Mouse (Mus musculus): ENCODE measurements around the gene Cxcl12. TPM values are rescaled to one million over a fixed set of nuclear protein-coding genes. Genes with fewer than 3 reads are reported as not detected.
A peak's percentile ranks its signal among the peaks of the same experiment; 100 is the strongest.

The Cxcl12 gene
- total RNA-seq, 2 experiments from 2014 or later: 41.5 to 50.2 TPM

DNA sequence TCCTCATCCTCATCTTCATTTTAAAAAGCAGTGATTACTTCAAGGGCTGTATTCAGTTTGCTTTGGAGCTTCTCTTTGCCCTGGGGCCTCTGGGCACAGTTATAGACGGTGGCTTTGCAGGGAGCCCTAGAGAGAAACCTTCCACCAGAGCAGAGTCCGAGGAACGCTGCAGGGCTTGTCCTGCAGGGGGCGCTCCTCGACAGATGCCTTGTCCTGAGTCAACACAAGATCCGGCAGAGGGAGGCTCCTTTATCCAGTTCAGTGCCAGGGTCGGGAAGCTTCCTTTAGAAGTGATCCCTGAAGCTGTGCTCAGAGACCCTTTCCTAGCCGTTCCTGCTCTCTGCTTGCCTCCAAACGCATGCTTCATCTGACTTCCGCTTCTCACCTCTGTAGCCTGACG is 5.5 kb downstream of the Cxcl12 start:
- DNase-seq (ENCODE audit: extremely low spot score in 1 of 2, low spot score in 1 of 2): peak; percentile 74 to 93

DNA sequence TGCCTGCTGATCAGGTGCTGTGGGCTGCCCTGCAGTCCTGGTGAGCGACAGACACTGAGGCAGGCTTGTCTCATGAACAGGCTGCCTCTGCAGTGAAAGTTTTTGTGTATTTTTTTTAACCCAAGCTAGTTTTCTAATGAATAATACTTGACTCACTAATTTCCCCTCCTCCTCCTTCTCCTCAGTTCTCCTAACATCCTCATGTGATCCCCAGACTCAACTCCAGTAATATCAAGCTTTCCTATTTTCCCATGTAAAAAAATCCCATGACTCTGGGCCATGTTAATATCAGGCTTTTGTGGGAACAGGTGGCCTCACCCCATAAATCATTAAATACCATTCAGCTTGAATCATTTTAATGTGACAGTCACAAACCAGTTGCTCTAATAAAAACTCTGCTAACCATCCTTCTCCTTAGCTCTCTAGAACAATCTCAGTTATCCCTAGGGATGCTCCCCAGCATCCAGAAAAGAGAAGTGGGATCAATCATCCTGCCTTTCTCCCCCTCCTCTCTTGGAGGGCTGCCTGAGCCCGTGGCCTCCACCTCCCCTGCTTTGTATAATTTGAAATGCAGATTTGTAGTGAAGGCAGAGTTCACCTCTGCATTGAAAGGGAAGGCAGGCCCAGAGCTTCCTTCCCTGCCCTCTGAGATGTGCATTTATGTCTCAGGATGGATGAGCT is 6.9 kb downstream of the Cxcl12 start:
- no peak for DNase-seq (ENCODE audit: extremely low spot score in 1 of 2, low spot score in 1 of 2)

DNA sequence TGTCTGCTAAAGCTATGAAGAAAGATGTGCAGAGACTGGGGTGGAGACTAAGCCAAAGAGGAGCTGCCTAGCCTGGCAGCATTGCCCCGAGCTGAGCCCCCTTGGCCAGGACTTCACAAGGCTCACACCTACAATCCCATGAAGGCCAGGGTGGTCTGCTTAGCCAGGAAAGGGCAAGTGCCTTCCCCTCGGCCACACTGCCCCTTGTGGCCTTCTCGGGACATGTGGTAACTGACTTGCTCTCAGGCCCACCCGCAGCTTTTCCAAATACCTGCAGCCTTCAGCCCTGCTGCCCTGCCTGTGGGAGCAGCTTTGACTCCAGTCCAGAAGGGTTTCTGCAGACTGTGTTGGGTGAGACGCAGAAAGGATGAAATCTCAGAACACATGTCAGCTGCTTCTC is 8.1 kb downstream of the Cxcl12 start:
- DNase-seq (ENCODE audit: extremely low spot score in 1 of 2, low spot score in 1 of 2): no peak

DNA sequence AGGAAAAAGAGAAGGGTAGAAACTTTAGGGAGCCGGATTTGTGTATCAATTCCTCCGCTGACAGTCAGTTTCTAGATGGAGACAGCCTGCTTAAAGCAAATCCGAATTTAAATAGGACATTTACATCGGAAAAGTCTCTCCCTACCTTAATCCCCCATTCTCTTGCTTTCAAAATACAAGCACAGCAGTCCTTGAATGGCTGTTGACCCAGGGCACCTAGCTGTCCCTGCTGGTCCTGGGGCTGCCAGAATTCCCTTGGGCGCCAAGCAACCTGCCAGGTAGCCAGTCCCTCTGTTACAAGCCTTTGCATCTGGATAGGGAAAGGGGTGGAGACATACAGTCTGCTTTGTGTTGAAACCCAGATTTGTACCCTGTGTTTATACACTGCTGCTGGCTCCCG is 12.0 kb downstream of the Cxcl12 start:
- no peak for DNase-seq (ENCODE audit: extremely low spot score in 1 of 2, low spot score in 1 of 2)

DNA sequence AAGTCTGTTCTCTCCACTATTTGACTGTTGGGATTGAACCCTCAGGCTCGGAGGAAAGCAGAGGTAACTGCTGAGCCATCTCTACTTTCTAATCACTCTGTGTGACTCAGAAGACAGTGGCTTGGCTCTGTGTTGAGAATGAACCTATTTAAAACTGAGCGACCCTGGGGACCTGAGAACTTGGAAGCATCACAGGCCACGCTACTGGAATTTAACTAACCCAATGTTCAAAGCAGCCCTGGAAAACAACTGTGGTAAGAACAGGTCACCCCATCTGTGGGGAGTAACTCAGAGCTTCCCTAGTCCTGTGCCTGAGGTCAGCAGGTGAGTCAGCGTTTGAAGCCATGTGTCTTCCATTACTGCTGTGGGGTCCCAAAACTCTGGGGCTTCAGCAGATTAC is 17.0 kb downstream of the Cxcl12 start:
- DNase-seq (ENCODE audit: extremely low spot score in 1 of 2, low spot score in 1 of 2): no peak

DNA sequence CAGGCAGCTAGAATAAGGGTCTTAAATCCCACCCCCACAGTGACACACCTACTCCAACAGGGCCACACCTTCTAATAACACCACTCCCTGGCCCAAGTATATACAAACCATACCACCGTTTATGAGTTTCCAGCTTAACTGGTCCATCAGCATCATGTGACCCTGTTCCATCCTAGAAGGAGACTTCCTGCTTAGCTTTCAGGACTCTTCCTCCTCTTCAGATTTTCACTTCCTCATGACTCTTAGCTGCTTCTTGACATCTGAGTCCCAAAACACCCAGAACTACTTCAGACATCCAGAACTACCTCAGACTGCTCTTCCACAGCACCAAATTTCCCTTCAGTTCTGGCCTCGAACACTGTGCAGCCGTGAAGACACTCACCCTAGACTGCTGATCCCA is 22.1 kb downstream of the Cxcl12 start:
- DNase-seq (ENCODE audit: extremely low spot score in 1 of 2, low spot score in 1 of 2): no peak

DNA sequence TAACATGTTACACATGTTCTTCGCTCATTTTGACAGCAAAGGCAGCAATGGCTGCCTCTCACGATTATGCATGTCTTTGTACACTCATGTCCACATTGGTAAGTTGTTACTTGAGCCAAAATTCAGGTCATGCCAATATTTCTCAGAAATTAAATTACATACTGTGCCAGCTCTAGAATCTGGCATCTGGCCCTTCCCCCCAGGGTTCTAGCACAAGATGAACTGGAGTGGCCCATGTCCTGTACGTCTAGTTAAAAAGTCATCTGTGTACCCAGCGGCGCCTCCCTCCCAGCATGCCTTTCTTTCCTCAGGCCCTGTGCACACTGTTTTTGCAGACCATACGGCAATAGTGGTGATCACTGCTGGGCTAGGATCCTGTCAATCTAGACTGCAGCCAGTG is 23.4 kb downstream of the Cxcl12 start:
- no peak for DNase-seq (ENCODE audit: extremely low spot score in 1 of 2, low spot score in 1 of 2)

DNA sequence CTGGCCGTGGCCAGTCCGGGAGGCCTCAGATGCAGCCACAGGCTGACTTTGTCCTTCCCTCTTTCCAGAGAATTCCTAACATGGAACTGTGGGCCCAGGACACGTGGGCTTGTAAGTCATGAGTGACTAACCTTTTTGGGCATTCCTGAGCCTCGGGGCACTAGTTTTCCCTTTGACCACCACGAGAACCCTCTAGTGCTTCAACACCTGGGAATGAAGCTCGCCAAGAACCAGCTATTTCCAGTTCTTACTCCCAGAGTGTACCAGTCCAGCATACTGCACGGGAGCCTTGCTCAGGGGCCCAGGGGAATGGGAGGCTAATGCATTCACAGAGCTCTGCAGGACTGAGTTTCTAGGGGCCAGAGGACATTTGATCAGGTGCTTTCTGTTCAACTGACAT is 24.3 kb downstream of the Cxcl12 start:
- DNase-seq (ENCODE audit: extremely low spot score in 1 of 2, low spot score in 1 of 2): no peak

DNA sequence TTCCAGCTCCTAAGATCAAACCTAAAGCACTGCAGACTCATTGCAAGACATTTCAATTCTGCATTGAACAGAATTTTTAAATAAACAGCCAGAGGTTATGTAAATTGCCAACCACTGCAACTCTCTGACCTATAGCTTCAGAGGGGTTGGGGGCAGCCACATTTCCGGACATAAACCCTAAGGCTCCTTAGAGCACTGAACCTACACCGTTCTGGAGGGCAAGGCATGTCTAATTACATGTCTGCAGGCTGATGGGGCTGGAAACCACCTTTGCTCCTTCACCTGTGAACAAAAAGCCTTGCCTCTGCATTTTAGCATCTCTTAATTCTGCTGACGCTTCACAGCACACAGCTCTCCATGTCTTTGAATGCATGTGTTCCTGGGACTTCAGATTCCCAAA is 26.9 kb downstream of the Cxcl12 start:
- DNase-seq (ENCODE audit: extremely low spot score in 1 of 2, low spot score in 1 of 2): no peak

DNA sequence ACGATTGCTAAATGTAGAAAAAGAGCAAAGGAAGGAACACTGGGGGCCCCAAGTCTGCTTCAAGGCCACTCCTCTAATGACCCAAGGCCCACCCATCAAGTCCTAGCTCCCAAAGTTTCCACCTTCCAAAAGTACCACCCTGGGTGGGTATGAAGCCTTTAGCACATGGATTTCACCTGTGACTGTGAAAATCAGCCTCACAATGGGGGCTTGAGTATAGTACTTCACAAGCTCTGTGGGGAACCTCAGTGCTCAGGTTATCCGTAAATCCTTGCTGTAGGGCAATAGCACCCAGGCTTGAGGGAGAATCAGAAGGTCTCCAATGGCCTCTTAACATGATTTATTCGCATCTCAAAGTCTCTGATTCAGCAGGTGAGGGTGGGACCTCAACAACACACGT is 30.5 kb downstream of the Cxcl12 start:
- DNase-seq (ENCODE audit: extremely low spot score in 1 of 2, low spot score in 1 of 2): no peak

DNA sequence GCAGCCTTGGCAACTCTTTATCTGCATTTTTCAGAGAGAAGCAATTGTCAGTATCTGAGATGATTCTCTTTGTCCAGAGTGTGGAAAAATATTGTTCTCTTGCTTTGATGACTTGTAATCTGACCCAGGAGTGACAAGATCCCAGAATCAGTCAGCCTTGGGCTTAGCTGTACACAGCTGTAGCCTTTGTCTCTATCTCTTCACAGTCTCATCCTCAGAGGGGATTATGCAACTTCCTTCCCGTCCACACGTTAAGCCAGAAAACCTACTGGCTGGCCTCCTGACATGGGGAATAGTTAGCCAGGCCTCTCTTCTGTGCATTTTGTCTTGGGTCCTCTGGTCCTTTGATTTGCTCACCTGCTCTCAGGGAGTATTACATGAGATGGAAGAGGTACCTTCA is 31.4 kb downstream of the Cxcl12 start:
- DNase-seq (ENCODE audit: extremely low spot score in 1 of 2, low spot score in 1 of 2): no peak

DNA sequence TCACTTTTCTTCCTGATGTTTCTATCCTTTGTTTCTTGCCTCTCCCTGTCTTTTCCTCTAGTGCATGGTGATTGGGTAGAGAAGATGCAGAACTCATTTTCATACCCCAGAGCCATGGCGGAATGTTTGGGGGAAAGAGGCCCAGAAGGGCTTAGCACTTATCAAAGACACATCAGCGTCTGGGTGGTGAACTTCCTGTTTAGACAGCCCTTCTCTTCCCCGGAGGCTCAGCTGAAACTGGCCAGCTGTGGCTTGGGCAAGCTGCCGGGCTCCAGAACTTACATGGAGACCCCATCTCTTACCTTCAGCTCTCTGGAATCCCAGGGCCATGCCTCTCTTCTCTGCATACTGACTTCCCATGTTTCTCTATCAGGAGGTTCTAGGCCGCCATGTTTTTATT is 32.6 kb downstream of the Cxcl12 start:
- DNase-seq (ENCODE audit: extremely low spot score in 1 of 2, low spot score in 1 of 2): no peak

DNA sequence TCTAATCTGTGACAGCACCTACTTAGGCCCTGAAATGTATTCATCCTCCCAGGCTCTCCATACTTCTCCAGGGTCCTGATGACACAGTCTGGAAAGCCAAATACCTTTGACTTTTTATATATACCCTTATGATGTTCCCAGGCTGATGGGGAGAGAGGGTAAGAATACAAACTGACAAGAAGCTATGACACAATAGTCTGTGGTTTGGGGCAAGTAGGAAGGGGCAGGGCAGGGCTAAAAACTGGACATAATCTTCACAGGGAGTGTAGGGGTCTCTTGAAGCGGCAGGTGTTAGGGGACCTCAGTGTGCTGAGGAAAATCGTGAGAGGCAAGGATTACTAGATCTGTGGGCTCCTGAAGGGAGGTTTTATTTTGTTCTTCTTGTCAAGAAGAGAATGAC is 33.1 kb downstream of the Cxcl12 start:
- no peak for DNase-seq (ENCODE audit: extremely low spot score in 1 of 2, low spot score in 1 of 2)

DNA sequence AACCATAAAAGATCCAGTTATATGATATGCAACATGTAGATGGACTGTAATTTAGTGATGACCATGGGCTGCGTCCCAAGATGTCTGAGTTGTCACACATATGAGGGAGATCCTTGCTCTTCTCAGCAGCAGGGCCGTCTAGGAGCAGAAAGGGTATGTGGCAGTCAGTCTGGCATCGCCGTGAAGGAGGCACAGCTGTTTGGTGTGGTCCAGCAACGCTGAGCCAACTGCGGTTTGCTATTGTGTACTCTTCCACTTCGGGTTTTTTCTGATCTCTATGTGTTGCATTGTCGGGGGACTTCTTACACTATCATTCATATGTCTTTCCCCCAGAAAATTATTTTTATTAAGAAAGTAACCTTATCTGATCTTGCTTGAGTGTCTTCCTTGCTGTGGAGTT is 33.5 kb downstream of the Cxcl12 start:
- DNase-seq (ENCODE audit: extremely low spot score in 1 of 2, low spot score in 1 of 2): no peak

DNA sequence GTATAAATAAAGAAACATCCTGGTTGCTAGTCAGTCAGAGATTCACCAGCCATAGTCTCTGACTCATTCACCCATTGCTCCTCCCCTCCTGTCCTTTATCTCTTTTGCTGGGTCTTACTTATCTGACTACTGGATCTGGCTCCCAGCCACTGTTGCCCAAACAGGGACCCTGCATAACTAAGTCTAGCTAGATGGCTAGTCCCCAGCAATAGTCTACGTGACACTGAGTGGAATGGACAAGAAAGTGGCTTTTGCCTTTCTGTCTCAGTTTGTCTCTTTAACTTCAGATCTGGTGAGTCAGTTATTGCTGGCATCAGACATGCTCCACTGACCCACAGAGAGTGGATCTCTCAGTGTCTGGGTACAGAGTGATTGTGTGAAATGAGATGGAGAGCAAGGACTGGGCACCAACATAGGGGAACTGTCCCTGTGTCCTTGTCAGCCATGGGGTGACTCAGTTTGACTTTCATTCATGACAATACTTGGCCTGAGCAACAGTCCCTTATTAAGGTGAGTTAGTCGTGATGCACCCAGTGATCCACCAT is 34.6 kb downstream of the Cxcl12 start:
- DNase-seq (ENCODE audit: extremely low spot score in 1 of 2, low spot score in 1 of 2): no peak

DNA sequence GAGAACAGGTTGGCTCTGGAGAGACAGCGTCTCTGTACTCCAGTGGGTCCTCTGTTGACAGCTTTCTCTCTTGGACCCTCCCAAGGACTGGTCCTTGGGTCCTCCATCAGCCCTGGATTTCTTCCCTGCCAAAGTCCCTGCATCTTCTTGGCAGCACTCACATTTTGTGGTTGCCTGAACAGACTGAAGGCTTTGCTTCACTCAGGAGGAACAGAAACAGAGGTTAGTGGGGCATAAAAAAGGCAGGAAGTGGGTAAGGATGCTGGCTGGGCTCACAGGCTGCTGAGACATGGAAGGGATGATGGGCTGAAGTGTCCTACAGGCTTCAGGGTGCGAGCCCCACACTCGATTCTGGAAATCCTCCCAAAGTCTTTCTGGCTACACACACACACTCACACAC is 35.8 kb downstream of the Cxcl12 start:
- no peak for DNase-seq (ENCODE audit: extremely low spot score in 1 of 2, low spot score in 1 of 2)

DNA sequence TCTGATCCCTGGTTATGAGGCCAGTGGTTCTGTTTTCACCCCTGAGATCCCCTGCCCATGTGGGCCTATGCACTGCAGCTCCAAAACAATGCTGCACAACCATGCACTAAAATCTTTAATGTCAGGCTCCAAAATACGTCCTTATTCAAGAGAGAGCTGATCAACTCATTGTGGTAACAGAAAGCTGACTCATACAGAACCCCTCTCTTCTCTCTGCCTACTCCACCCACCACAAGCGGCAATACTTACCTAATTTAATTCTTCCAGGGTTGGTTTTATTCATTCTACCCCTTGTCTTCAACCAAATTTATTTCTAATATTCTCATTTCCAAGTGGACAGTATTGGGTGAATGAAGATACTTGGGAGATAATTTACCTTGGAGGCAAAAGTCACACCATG is 38.5 kb downstream of the Cxcl12 start:
- no peak for DNase-seq (ENCODE audit: extremely low spot score in 1 of 2, low spot score in 1 of 2)

DNA sequence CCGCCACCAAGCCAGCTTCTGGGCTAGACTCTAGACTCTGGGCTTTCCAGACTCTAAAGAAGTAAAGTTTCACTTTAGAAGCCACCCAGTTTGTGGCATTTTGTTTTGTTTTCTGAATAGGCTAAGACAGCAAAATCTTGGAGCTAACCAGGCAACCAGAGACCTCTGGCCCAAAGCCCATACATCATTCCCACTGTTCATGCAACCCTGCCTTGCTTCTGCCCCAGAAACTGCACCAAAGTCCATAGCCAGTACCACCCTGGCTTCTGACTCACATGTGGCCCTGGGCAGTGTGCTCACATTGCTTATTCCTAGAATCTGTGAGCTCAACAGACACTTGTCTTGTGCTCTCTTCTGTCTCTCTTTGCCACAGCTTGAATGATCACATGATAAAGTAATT is 39.0 kb downstream of the Cxcl12 start:
- no peak for DNase-seq (ENCODE audit: extremely low spot score in 1 of 2, low spot score in 1 of 2)

DNA sequence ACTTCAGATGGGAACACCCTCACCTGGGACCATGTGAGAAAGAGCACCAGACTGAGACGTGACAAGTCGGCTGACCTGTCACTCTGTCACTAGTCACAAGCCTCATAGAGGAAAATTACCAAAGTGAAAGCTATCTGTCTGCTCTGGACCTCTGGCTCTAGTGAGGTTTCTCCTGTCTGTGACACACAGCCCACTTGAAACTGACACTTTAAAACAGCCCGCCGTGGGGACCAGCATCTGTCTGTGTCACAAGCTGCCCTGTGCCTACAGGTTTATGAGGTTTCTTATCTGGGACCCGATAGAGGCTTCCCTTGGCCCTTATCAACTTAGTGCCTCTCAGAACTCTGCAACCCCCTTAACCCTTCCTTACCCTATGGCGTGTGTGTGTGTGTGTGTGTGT is 41.8 kb downstream of the Cxcl12 start:
- DNase-seq (ENCODE audit: extremely low spot score in 1 of 2, low spot score in 1 of 2): no peak

DNA sequence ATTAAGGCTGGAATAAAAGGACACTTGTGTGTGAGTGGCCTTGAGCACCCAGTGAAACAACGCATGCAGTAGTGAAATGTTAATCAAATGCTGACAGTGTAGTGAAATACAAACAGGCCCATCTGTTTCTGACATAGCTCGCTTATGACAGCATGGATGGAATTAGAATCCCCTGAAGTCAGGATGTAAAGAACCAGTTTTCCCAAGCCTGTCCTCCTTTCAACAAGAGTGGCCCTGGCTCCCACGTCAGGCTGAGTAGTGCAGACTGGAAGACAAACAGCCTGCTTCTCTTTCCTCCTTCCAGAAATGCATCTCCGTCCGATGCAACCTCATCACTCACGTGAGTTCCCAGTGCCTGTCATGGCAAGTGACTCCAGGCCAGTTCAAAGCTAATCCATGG is 42.2 kb downstream of the Cxcl12 start:
- no peak for DNase-seq (ENCODE audit: extremely low spot score in 1 of 2, low spot score in 1 of 2)

DNA sequence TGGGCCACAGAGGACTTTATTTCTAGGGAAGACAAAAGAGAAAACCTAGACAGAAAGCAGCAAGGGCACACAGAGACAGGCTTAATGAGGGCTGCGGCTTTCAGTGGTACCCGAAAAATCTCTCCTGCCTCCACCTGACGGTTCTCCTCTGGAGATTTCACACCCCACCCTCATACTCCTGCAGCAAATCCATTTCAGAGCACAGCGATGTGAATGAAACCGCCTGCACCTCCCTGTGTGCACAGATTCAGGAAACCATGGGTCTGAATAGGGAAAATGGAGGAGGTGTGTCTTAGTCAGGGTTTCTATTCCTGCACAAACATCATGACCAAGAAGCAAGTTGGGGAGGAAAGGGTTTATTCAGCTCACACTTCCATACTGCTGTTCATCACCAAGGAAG is 46.2 kb downstream of the Cxcl12 start:
- DNase-seq (ENCODE audit: extremely low spot score in 1 of 2, low spot score in 1 of 2): no peak

DNA sequence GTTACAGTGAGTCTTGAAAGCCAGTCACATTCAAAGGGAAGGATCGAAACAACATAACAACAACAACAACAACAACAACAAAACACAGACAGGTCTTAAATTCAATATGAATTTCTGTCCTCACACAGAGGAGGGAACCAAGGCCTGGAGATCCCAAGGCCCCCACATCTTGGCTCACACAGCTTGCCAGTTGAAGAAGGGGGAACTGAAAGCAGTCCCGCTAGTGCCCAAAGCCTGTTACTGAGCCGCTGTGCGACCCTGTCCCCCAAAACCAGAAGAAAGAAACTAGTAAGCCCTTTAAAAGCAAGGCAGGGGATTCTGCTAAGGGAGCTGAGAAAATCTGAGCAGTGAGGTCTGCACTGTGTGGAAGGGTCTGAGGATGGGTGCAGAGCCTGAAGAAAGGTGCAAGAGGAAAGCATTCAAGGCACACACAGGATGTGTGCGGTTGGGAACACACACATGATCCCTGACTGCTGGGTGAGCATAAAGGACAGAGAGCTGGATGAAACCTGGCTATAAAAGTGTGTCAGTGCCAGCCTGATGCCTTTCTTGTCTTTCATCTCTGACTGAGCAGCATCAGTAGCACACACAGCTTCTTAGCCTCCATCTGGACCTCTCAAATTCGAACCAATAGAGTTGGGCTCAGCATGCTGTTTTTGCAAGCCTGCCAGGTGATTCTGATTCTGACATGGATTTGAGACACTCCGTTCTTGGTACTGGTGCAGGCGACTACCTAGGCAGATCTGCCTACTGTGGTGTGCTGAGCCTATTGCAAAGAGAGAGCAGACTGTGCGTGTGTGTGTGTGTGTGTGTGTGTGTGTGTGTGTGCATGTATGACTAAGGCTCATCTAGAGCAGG is 50.3 kb downstream of the Cxcl12 start:
- DNase-seq (ENCODE audit: extremely low spot score in 1 of 2, low spot score in 1 of 2): peak in 1 of 2 experiments; percentile 34

Data from layer of hippocampus, postnatal 25 days (tissue).